Mouse (Mus musculus) intestine, embryonic 14.5 days (tissue): ENCODE measurements around the gene 2810004N23Rik. TPM values are rescaled to one million over a fixed set of nuclear protein-coding genes. Genes with fewer than 3 reads are reported as not detected.

ENCODE experiments used
- ATAC-seq: fragments of 200-750 bp; cut with Nextera tagmentation; replicated peaks from 2 replicates; pipeline ENCODE4 v1.8.0; 2017; ENCODE audit warnings: low read depth, moderate number of reproducible peaks, moderate TSS enrichment, moderate library complexity; ENCODE audit not compliant: low FRiP score, low TSS enrichment
- DNase-seq: peaks from one replicate; pipeline ENCODE4 v3.0.0-alpha.2; 2018; ENCODE audit warnings: low spot score
- H3K27ac ChIP-seq: fragments of 300-500 bp; sonication (generic); 2 replicates; pipeline ENCODE4 v1.5.1; 2014; ENCODE audit warnings: low read depth, mild to moderate bottlenecking, control low read depth
- H3K27me3 ChIP-seq: fragments of 300-500 bp; sonication (generic); replicated peaks from 2 replicates; pipeline ENCODE4 v1.6.1; 2014; ENCODE audit warnings: low read length, control low read depth; ENCODE audit not compliant: control insufficient read depth, insufficient read depth
- H3K36me3 ChIP-seq: fragments of 300-500 bp; sonication (generic); 2 replicates; pipeline ENCODE4 v1.6.1; 2014; ENCODE audit warnings: low read length, control low read depth; ENCODE audit not compliant: control insufficient read depth, insufficient read depth
- H3K4me1 ChIP-seq: fragments of 300-500 bp; sonication (generic); replicated peaks from 2 replicates; pipeline ENCODE4 v1.6.1; 2014; ENCODE audit warnings: low read length, control low read depth, mixed read lengths; ENCODE audit not compliant: control insufficient read depth, insufficient read depth
- H3K4me2 ChIP-seq: fragments of 300-500 bp; sonication (generic); 2 replicates; pipeline ENCODE4 v1.6.1; 2014; ENCODE audit warnings: low read length
- H3K4me3 ChIP-seq: fragments of 300-500 bp; sonication (generic); 2 replicates; pipeline ENCODE4 v1.5.1; 2014; ENCODE audit warnings: low read depth, low read length, control low read depth, mixed read lengths
- H3K9ac ChIP-seq: fragments of 300-500 bp; sonication (generic); 2 replicates; pipeline ENCODE4 v1.6.1; 2014; ENCODE audit warnings: mild to moderate bottlenecking, low read length
- H3K9me3 ChIP-seq: fragments of 300-500 bp; sonication (generic); 2 replicates; pipeline ENCODE4 v1.6.1; 2016; ENCODE audit warnings: low read length, control low read depth; ENCODE audit not compliant: control insufficient read depth
- WGBS: fragments of 180-500 bp; shearing (Covaris S2); extraction: QIAGEN DNeasy Blood & Tissue Kit; methylation state at CpG from one replicate; pipeline ENCODE4 v1.1.7; 2014; 5-methylcytosine and 5-hydroxymethylcytosine counted together
- polyA plus RNA-seq: library from polyadenylated mRNA; unstranded; fragments of >200 nt; fragmentation: Nextera tagmentation; extraction: Ambion mirVana; gene quantifications from 2 replicates; pipeline ENCODE4 v1.2.1, GENCODE M21; 2014

2810004N23Rik gene
- polyA plus RNA-seq, 1 experiment from 2014 or later: 45.2 TPM

- Histone ChIP-seq H3K9ac (no peak overlapping the region), H3K36me3 (no peaks in the 10 kb centered on the region), H3K9me3 (no peaks in the 10 kb centered on the region), H3K27ac (no peak overlapping the region), H3K4me2 (no peak overlapping the region), H3K4me1 (no peaks in the 10 kb centered on the region), H3K27me3 (no peaks in the 10 kb centered on the region), H3K4me3 (no peak overlapping the region)
- DNase-seq: no peak
- WGBS: 62% methylated on average over 5 of the region's 5 CpGs
- no peak for ATAC-seq
Measured at GRCm38 (mm10) chr8:124810056-124810610, 52.8 kb downstream of the 2810004N23Rik start.

DNA sequence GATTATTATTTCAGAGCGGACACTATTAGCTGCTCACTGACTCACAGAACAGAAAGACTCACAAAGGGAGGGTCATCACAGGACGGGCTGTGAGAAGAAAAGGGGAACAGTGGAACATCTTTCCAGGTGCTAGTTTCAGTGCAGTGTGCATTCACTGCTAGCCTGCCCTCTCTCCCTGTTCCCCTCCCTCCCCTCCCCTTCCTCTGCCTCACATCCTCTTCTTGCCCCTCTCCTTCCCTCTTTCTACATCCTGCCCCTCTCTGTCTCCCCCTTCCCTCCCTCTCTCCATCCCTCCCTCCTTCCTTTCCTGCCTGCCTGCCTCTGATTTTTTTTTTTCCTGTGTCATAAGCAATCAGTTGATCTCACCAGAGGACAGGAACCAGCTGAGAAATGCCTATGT lies 53.5 kb downstream of the 2810004N23Rik start:
- ATAC-seq (no peak), DNase-seq (no peak)
- WGBS: 60% methylated on average over 2 of the region's 2 CpGs
- Histone ChIP-seq H3K27me3 (no peaks in the 10 kb centered on the region), H3K9ac (no peak overlapping the region), H3K4me3 (no peak overlapping the region), H3K36me3 (no peaks in the 10 kb centered on the region), H3K4me1 (no peaks in the 10 kb centered on the region), H3K9me3 (no peaks in the 10 kb centered on the region), H3K4me2 (no peak overlapping the region), H3K27ac (no peak overlapping the region)

- Histone ChIP-seq H3K4me1 (no peaks in the 10 kb centered on the region), H3K36me3 (no peaks in the 10 kb centered on the region), H3K27ac (no peak overlapping the region), H3K4me3 (no peak overlapping the region), H3K9ac (no peak overlapping the region), H3K9me3 (no peaks in the 10 kb centered on the region), H3K27me3 (no peaks in the 10 kb centered on the region), H3K4me2 (no peak overlapping the region)
- ATAC-seq: no peak
- no peak for DNase-seq
- 82% methylated on average over 4 of the region's 4 CpGs for WGBS
Measured at GRCm38 (mm10) chr8:124805990-124806389, 56.9 kb downstream of the 2810004N23Rik start.

DNA sequence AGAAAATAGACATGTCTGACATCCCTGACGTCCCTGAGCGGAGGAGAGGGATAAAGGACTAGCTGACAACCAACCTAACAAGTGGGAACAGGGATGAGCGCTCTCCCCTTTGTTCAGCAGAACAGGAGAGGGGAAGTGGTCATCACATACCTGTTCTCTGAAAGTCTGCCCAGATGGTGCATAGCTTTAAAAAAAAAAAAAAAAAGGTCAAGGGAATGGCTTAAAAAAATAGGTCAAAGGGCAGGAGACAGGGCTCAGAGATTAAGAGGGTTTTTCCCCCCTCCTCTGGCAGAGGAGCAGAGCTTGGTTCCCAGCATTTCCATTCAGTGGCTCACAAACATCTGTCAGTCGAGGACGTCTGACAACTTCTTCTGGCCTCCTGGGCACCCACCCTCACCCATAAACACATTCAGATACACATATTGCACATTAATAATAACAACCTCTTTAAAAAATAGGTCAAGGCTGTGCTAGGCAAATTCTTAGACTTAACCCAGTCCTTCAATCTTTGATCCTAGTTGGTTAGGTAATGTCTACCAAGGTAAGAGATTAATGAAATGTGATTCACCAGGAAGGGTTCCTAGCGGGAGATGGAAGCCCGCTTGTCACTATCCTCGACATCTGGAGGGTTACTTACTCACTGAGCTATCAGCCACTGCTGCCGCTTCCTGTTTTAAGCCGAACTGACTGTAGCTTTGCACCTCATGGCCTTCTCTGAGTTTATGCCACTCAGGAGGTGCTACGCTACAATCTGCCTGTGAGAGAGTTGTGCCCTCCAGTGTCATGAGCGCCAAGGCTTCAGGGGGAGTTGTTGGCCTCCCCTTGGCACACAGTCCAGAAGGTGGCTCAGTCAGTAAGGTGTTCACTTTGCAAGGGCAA lies 58.9 kb downstream of the 2810004N23Rik start:
- ATAC-seq (no peak), DNase-seq (no peak)
- 62% methylated on average over 12 of the region's 12 CpGs for WGBS
- Histone ChIP-seq H3K9me3 (no peaks in the 10 kb centered on the region), H3K27me3 (no peaks in the 10 kb centered on the region), H3K9ac (no peak overlapping the region), H3K4me1 (no peaks in the 10 kb centered on the region), H3K4me2 (no peak overlapping the region), H3K27ac (no peak overlapping the region), H3K36me3 (no peaks in the 10 kb centered on the region), H3K4me3 (no peak overlapping the region)

- Histone ChIP-seq H3K9me3 (no peaks in the 10 kb centered on the region), H3K4me3 (no peak overlapping the region), H3K27me3 (peaks cover 19% of the 10 kb centered on the region), H3K4me2 (no peak overlapping the region), H3K36me3 (no peaks in the 10 kb centered on the region), H3K9ac (no peak overlapping the region), H3K27ac (no peak overlapping the region), H3K4me1 (no peaks in the 10 kb centered on the region)
- WGBS: 17% methylated on average over 11 of the region's 11 CpGs
- DNase-seq (peak; percentile 59), ATAC-seq (no peak)
Measured at GRCm38 (mm10) chr8:124800542-124800941, 62.4 kb downstream of the 2810004N23Rik start.

DNA sequence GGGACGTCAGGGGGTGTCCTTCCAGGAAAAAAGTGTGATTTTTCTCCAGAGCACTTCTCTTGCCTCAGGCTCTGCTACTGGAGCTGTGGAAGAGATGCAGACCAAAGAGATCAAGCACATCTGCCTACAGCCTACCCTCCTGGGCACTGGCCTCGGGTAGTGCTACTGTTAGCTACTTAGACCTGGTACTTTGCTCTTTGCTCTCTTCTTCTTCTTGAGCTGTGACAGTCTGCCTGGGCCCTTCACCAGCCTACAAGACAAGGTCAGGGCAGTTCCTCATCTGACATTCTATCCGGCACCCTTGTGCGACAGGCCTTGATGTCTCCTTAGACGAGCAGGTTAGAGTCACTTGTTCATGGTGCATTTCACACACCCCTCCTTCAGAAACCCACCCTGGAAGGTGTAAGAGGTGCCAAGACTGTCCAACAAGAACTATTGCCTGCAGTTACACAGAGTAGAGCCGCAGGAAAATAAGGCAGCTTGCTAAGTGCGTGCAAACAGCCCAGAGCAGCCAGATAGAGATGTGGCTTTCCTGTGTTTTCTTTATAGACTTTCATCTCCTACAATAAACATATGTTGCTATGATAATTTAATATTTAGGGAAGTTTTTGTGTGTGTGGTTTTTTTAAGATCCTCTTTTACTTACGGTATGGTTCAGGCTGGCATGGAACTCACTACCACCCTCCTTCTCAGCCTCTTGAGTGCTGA lies 67.0 kb downstream of the 2810004N23Rik start:
- no peak for ATAC-seq
- H3K4me2 ChIP-seq: no peak overlapping the region
- H3K27me3 ChIP-seq: peaks cover 56% of the 10 kb centered on the region
- WGBS: 73% methylated on average over 8 of the region's 8 CpGs
- H3K9ac ChIP-seq: no peak overlapping the region
- no peaks in the 10 kb centered on the region for H3K36me3 ChIP-seq
- peaks cover 17% of the 10 kb centered on the region for H3K4me1 ChIP-seq
- no peak overlapping the region for H3K4me3 ChIP-seq
- no peak overlapping the region for H3K27ac ChIP-seq
- no peaks in the 10 kb centered on the region for H3K9me3 ChIP-seq
- DNase-seq: no peak

DNA sequence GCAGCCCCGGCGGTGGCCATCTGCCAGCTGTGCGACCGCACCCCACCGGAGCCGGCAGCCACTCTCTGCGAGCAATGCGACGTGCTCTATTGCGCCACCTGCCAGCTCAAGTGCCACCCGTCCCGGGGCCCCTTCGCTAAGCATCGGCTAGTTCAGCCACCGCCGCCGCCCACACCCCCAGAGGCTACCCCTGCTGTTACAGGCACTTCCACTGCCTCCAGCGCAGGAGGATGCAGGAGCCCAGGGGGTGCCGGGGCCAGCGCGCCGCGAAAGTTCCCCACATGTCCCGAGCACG lies 68.5 kb downstream of the 2810004N23Rik start:
- no peak overlapping the region for H3K9ac ChIP-seq
- H3K27ac ChIP-seq: no peak overlapping the region
- ATAC-seq (no peak), DNase-seq (peak; percentile 77)
- no peaks in the 10 kb centered on the region for H3K36me3 ChIP-seq
- H3K9me3 ChIP-seq: no peaks in the 10 kb centered on the region
- H3K4me3 ChIP-seq: peak overlapping the region; percentile 54
- H3K27me3 ChIP-seq: peaks cover 57% of the 10 kb centered on the region
- WGBS: under 1% methylated on average over 23 of the region's 25 CpGs
- H3K4me1 ChIP-seq: peaks cover 17% of the 10 kb centered on the region
- peak overlapping the region; percentile 99 for H3K4me2 ChIP-seq

DNA sequence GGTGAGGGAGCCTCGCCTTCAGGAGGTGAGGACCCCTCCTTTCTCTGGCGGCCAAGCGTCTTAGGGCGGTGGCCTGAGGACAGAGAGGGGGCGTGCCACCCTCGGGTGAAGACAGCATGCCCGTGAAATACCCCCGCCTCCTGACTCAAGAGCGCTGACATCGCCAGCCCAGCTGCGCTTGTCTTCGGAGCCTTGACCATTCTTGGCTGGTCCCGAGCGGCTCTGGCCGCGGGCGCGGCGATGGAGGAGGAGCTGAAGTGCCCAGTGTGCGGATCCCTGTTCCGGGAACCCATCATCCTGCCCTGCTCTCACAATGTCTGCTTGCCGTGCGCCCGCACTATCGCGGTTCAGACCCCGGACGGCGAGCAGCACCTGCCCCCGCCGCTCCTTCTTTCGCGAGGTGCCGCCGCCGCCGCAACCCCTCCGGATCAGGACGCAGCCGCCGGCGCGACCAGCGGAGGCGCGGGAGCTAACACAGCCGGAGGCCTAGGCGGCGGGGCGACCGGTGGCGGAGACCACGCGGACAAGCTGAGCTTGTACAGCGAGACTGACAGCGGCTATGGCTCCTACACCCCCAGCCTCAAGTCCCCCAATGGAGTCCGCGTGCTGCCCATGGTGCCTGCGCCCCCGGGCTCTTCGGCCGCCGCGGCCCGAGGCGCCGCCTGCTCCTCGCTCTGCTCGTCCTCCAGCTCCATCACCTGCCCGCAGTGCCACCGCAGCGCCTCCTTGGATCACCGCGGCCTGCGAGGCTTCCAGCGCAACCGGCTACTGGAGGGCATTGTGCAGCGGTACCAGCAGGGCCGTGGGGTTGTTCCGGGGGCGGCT lies 69.0 kb downstream of the 2810004N23Rik start:
- Histone ChIP-seq H3K27me3 (peaks cover 57% of the 10 kb centered on the region), H3K9me3 (no peaks in the 10 kb centered on the region), H3K27ac (no peak overlapping the region), H3K4me3 (peak overlapping the region; percentile 54), H3K36me3 (no peaks in the 10 kb centered on the region), H3K4me1 (peaks cover 17% of the 10 kb centered on the region), H3K9ac (no peak overlapping the region), H3K4me2 (peak overlapping the region; percentile 99)
- peak; percentile 41 for ATAC-seq
- 1% methylated on average over 78 of the region's 81 CpGs for WGBS
- peak; percentile 56 for DNase-seq
